Mouse (Mus musculus) liver, adult 2 months (tissue): ENCODE measurements at regions not wholly inside any gene's neighbourhood (a gene's known extent, or its start where the extent isn't known, plus 50 kb on each side); places are given as distances from the start of the nearest gene placed in this dataset.

Experiments
- CTCF ChIP-seq: fragments of 200-500 bp; IDR thresholded peaks from 2 replicates; pipeline ENCODE4 v1.5.1; 2011; ENCODE audit warnings: low read depth, low read length, control low read depth
- POLR2A ChIP-seq: fragments of 200-500 bp; IDR thresholded peaks from 2 replicates; pipeline ENCODE4 v1.6.1; 2011; ENCODE audit warnings: low read length, control low read depth; ENCODE audit not compliant: insufficient read depth; ENCODE audit errors: extremely low read depth

DNA sequence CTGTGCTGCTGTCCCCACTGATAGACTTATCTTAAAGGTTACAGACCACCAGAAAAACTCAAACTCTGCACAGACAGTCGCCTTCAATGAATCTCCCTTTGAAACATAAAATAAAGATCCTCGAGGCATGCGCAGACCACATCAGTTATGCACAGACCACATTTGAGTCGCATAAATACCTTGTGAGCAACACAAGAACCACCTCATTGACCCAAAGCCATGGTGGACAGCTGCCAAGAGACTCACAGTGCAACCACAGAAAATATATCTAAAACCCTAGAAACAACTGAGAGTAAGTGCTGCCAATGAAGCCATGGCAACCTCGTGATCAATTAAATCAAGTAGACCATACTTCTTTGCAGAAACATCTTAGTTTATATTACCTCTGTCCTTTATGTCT is 142.1 kb downstream of the Moxd1 start:
- no peak for TF ChIP-seq CTCF
- TF ChIP-seq POLR2A, result no peak
